Mouse (Mus musculus) limb, embryonic 13.5 days (tissue): Measurements from ENCODE around the gene Phf21a. TPM values are rescaled to one million over a fixed set of nuclear protein-coding genes. Genes with fewer than 3 reads are reported as not detected.
A peak's percentile ranks its signal among the peaks of the same experiment; 100 is the strongest.

ENCODE experiments used
- ATAC-seq: fragments of 200-750 bp; cut with Nextera tagmentation; 2 replicates; pipeline ENCODE4 v1.8.0; 2017; ENCODE audit warnings: low read depth, moderate number of reproducible peaks, moderate TSS enrichment; ENCODE audit not compliant: low FRiP score
- H3K27ac ChIP-seq: fragments of 300-500 bp; sonication (generic); 2 replicates; pipeline ENCODE4 v1.5.1; 2015; ENCODE audit warnings: inconsistent platforms, mild to moderate bottlenecking, moderate library complexity
- H3K27me3 ChIP-seq: fragments of 300-500 bp; sonication (generic); 2 replicates; pipeline ENCODE4 v1.6.1; 2015; ENCODE audit warnings: mild to moderate bottlenecking, inconsistent platforms
- H3K36me3 ChIP-seq: fragments of 300-500 bp; sonication (generic); 2 replicates; pipeline ENCODE4 v1.6.1; 2015; ENCODE audit warnings: inconsistent platforms, mild to moderate bottlenecking, moderate library complexity
- H3K4me1 ChIP-seq: fragments of 300-500 bp; sonication (generic); 2 replicates; pipeline ENCODE4 v1.6.1; 2015; ENCODE audit warnings: inconsistent platforms
- H3K4me2 ChIP-seq: fragments of 300-500 bp; sonication (generic); replicated peaks from 2 replicates; pipeline ENCODE4 v1.6.1; 2015; ENCODE audit warnings: inconsistent platforms, mild to moderate bottlenecking, moderate library complexity
- H3K4me3 ChIP-seq: fragments of 300-500 bp; sonication (generic); 2 replicates; pipeline ENCODE4 v1.5.1; 2015; ENCODE audit warnings: moderate library complexity, mild to moderate bottlenecking, inconsistent platforms
- H3K9ac ChIP-seq: fragments of 300-500 bp; sonication (generic); 2 replicates; pipeline ENCODE4 v1.6.1; 2015; ENCODE audit warnings: mild to moderate bottlenecking, inconsistent platforms
- H3K9me3 ChIP-seq: fragments of 300-500 bp; sonication (generic); 2 replicates; pipeline ENCODE4 v1.6.1; 2016; ENCODE audit warnings: inconsistent platforms
- WGBS: fragments of 180-500 bp; shearing (Covaris S2); methylation state at CpG from one replicate; pipeline ENCODE4 v1.1.7; 2015; 5-methylcytosine and 5-hydroxymethylcytosine counted together
- polyA plus RNA-seq: library from polyadenylated mRNA; unstranded; fragments of >200 nt; fragmentation: Nextera tagmentation; extraction: Ambion mirVana; gene quantifications from 2 replicates; pipeline ENCODE4 v1.2.1, GENCODE M21; 2015

Gene Phf21a
- polyA plus RNA-seq, 1 experiment from 2014 or later = 46.8 TPM

- Histone ChIP-seq H3K4me3 (no peak overlapping the region), H3K36me3 (no peaks in the 10 kb centered on the region; the same call in 1 of the 2 replicates), H3K9me3 (no peaks in the 10 kb centered on the region), H3K27me3 (peaks cover 34% of the 10 kb centered on the region), H3K4me1 (peaks cover 61% of the 10 kb centered on the region), H3K27ac (peak overlapping the region; percentile 44; the same call in 1 of the 2 replicates), H3K9ac (0 out of 2 replicates have a peak overlapping the region, but pooled peaks have one; percentile 19), H3K4me2 (no peak overlapping the region)
- 52% methylated on average over 9 of the region's 9 CpGs for WGBS
- ATAC-seq = no peak
Observed at GRCm38 (mm10) chr2:92372767-92373436, 280.0 kb downstream of the Phf21a start.

- Histone ChIP-seq H3K27me3 (peaks cover 34% of the 10 kb centered on the region), H3K9me3 (no peaks in the 10 kb centered on the region), H3K9ac (no peak overlapping the region), H3K4me3 (no peak overlapping the region), H3K4me1 (peaks cover 61% of the 10 kb centered on the region), H3K4me2 (peak overlapping the region; percentile 97; the same call in 1 of the 2 replicates), H3K27ac (peak overlapping the region; percentile 6; the same call in 1 of the 2 replicates), H3K36me3 (peaks cover 5% of the 10 kb centered on the region)
- WGBS = 79% methylated on average over 11 of the region's 11 CpGs
- no peak for ATAC-seq
Observed at GRCm38 (mm10) chr2:92373437-92373813, 280.5 kb downstream of the Phf21a start.

- peak within 1 kb of the TSS; percentile 78 for H3K9ac ChIP-seq
- peaks cover 57% of the 10 kb centered on the region for H3K4me1 ChIP-seq
- H3K4me2 ChIP-seq = peak within 1 kb of the TSS; percentile 97
- H3K27me3 ChIP-seq = peaks cover 31% of the 10 kb centered on the region
- H3K36me3 ChIP-seq = peaks cover 16% of the 10 kb centered on the region
- peak within 1 kb of the TSS; percentile 84 for H3K27ac ChIP-seq
- H3K9me3 ChIP-seq = no peaks in the 10 kb centered on the region
- whole genome bisulfite sequencing = under 1% methylated on average over 16 of the region's 16 CpGs
- peak within 1 kb of the TSS; percentile 80 for H3K4me3 ChIP-seq
- peak; percentile 14; the same call in 1 of the 2 replicates for ATAC-seq
Observed at GRCm38 (mm10) chr2:92374514-92374913, 281.6 kb downstream of the Phf21a start, which contains the start of the genes Pex16 and Large2. Pex16 (plus strand) TSS chr2:92374676. Large2 (minus strand) TSS chr2:92374869.

GRCm38 (mm10) chr2:92375099-92375623 is 282.2 kb downstream of the Phf21a start:
- ATAC-seq = peak; percentile 94
- H3K27me3 ChIP-seq = peaks cover 24% of the 10 kb centered on the region
- WGBS = under 1% methylated on average over 27 of the region's 29 CpGs

GRCm38 (mm10) chr2:92375788-92376187 is 282.9 kb downstream of the Phf21a start:
- Histone ChIP-seq H3K27ac (no peak overlapping the region), H3K9ac (peak overlapping the region; percentile 78), H3K36me3 (peaks cover 29% of the 10 kb centered on the region), H3K27me3 (peaks cover 19% of the 10 kb centered on the region), H3K4me2 (peak overlapping the region; percentile 97), H3K9me3 (no peaks in the 10 kb centered on the region), H3K4me1 (peaks cover 44% of the 10 kb centered on the region), H3K4me3 (peak overlapping the region; percentile 80)
- WGBS = 12% methylated on average over 10 of the region's 10 CpGs
- ATAC-seq = no peak

More at GRCm38 (mm10) chr2:92375099-92375623, 282.2 kb downstream of the Phf21a start:
- peaks cover 22% of the 10 kb centered on the region for H3K36me3 ChIP-seq
- H3K4me1 ChIP-seq = peaks cover 50% of the 10 kb centered on the region
- H3K4me3 ChIP-seq = peak overlapping the region; percentile 80
- peak overlapping the region; percentile 97 for H3K4me2 ChIP-seq
- peak overlapping the region; percentile 78 for H3K9ac ChIP-seq
- H3K9me3 ChIP-seq = no peaks in the 10 kb centered on the region
- peak overlapping the region; percentile 84 for H3K27ac ChIP-seq

GRCm38 (mm10) chr2:92376300-92376699 is 283.4 kb downstream of the Phf21a start:
- Histone ChIP-seq H3K27ac (no peak overlapping the region), H3K27me3 (peaks cover 14% of the 10 kb centered on the region), H3K4me3 (peak overlapping the region; percentile 80), H3K4me1 (peaks cover 39% of the 10 kb centered on the region), H3K4me2 (peak overlapping the region; percentile 97), H3K9me3 (no peaks in the 10 kb centered on the region), H3K9ac (peak overlapping the region; percentile 78), H3K36me3 (peaks cover 34% of the 10 kb centered on the region)
- WGBS = 82% methylated on average over 6 of the region's 6 CpGs
- no peak for ATAC-seq

- H3K4me1 ChIP-seq = peaks cover 28% of the 10 kb centered on the region
- ATAC-seq = no peak
- no peak overlapping the region for H3K4me2 ChIP-seq
- H3K9ac ChIP-seq = no peak overlapping the region
- 90% methylated on average over 7 of the region's 7 CpGs for WGBS
- no peak overlapping the region for H3K4me3 ChIP-seq
- H3K36me3 ChIP-seq = peaks cover 44% of the 10 kb centered on the region
- peaks cover 4% of the 10 kb centered on the region; the same call in 1 of the 2 replicates for H3K27me3 ChIP-seq
- no peak overlapping the region for H3K27ac ChIP-seq
- no peaks in the 10 kb centered on the region for H3K9me3 ChIP-seq
Observed at GRCm38 (mm10) chr2:92377320-92377719, 284.4 kb downstream of the Phf21a start.

GRCm38 (mm10) chr2:92379783-92380494 is 287.0 kb downstream of the Phf21a start:
- Histone ChIP-seq H3K36me3 (peaks cover 69% of the 10 kb centered on the region), H3K4me3 (no peak overlapping the region), H3K9me3 (no peaks in the 10 kb centered on the region), H3K4me1 (peaks cover 10% of the 10 kb centered on the region), H3K27ac (no peak overlapping the region), H3K4me2 (no peak overlapping the region), H3K27me3 (no peaks in the 10 kb centered on the region), H3K9ac (no peak overlapping the region)
- ATAC-seq = no peak
- WGBS = 75% methylated on average over 17 of the region's 17 CpGs

GRCm38 (mm10) chr2:92380495-92381050 is 287.7 kb downstream of the Phf21a start:
- Histone ChIP-seq H3K27me3 (no peaks in the 10 kb centered on the region), H3K9ac (no peak overlapping the region), H3K27ac (no peak overlapping the region), H3K9me3 (no peaks in the 10 kb centered on the region), H3K4me1 (peaks cover 10% of the 10 kb centered on the region), H3K36me3 (peaks cover 75% of the 10 kb centered on the region), H3K4me2 (no peak overlapping the region), H3K4me3 (no peak overlapping the region)
- no peak for ATAC-seq
- WGBS = 73% methylated on average over 6 of the region's 6 CpGs

- Histone ChIP-seq H3K27me3 (no peaks in the 10 kb centered on the region), H3K36me3 (peaks cover 81% of the 10 kb centered on the region), H3K4me3 (no peak overlapping the region), H3K4me1 (peaks cover 4% of the 10 kb centered on the region), H3K9me3 (no peaks in the 10 kb centered on the region), H3K27ac (no peak overlapping the region), H3K9ac (no peak overlapping the region), H3K4me2 (no peak overlapping the region)
- 84% methylated on average over 5 of the region's 5 CpGs for WGBS
- no peak for ATAC-seq
Observed at GRCm38 (mm10) chr2:92381161-92381560, 288.2 kb downstream of the Phf21a start.

- no peak within 1 kb of the TSS for H3K9ac ChIP-seq
- no peaks in the 10 kb centered on the region for H3K4me1 ChIP-seq
- H3K27me3 ChIP-seq = no peaks in the 10 kb centered on the region
- H3K9me3 ChIP-seq = no peaks in the 10 kb centered on the region
- ATAC-seq = no peak
- no peak within 1 kb of the TSS for H3K27ac ChIP-seq
- WGBS = 78% methylated on average over 5 of the region's 5 CpGs
- no peak within 1 kb of the TSS for H3K4me3 ChIP-seq
- peaks cover 90% of the 10 kb centered on the region for H3K36me3 ChIP-seq
- no peak within 1 kb of the TSS for H3K4me2 ChIP-seq
Observed at GRCm38 (mm10) chr2:92381901-92382588, 289.1 kb downstream of the Phf21a start, which contains the start of gene 1700029I15Rik. 1700029I15Rik (plus strand) TSS chr2:92382538.
